Mouse (Mus musculus) intestine, postnatal 0 days (tissue): ENCODE measurements around the gene Armh2. TPM values are rescaled to one million over a fixed set of nuclear protein-coding genes. Genes with fewer than 3 reads are reported as not detected.

Experiments
- ATAC-seq: fragments of 200-750 bp; cut with Nextera tagmentation; 2 replicates; pipeline ENCODE4 v1.8.0; 2017; ENCODE audit warnings: mild to moderate bottlenecking, moderate TSS enrichment, moderate library complexity
- H3K27ac ChIP-seq: fragments of 300-500 bp; sonication (generic); 2 replicates; pipeline ENCODE4 v1.5.1; 2014; ENCODE audit warnings: mild to moderate bottlenecking, low read depth, low read length, moderate library complexity
- H3K27me3 ChIP-seq: fragments of 300-500 bp; sonication (generic); replicated peaks from 2 replicates; pipeline ENCODE4 v1.6.1; 2014; ENCODE audit warnings: low read length, mixed read lengths; ENCODE audit not compliant: control insufficient read depth, insufficient read depth
- H3K36me3 ChIP-seq: fragments of 300-500 bp; sonication (generic); 2 replicates; pipeline ENCODE4 v1.6.1; 2014; ENCODE audit warnings: mild to moderate bottlenecking, moderate library complexity; ENCODE audit not compliant: control insufficient read depth, insufficient read depth
- H3K4me1 ChIP-seq: fragments of 300-500 bp; sonication (generic); replicated peaks from 2 replicates; pipeline ENCODE4 v1.6.1; 2014; ENCODE audit warnings: antibody characterized with exemption, low read length, mixed read lengths; ENCODE audit not compliant: control insufficient read depth, insufficient read depth
- H3K4me2 ChIP-seq: fragments of 300-500 bp; sonication (generic); replicated peaks from 2 replicates; pipeline ENCODE4 v1.6.1; 2014; ENCODE audit warnings: low read depth, mild to moderate bottlenecking, moderate library complexity
- H3K4me3 ChIP-seq: fragments of 300-500 bp; sonication (generic); 2 replicates; pipeline ENCODE4 v1.5.1; 2014; ENCODE audit warnings: low read depth, low read length
- H3K9ac ChIP-seq: fragments of 300-500 bp; sonication (generic); 2 replicates; pipeline ENCODE4 v1.6.1; 2014; ENCODE audit warnings: mild to moderate bottlenecking, low read depth, low read length
- H3K9me3 ChIP-seq: fragments of 300-500 bp; sonication (generic); 2 replicates; pipeline ENCODE4 v1.6.1; 2016; ENCODE audit warnings: mixed run types; ENCODE audit not compliant: control insufficient read depth
- CTCF ChIP-seq: sonication (generic); IDR thresholded peaks from 2 replicates; pipeline ENCODE4 v1.5.1; 2016; ENCODE audit warnings: low read depth, mild to moderate bottlenecking, control low read depth, antibody characterized with exemption, moderate library complexity
- WGBS: fragments of 180-500 bp; shearing (Covaris S2); extraction: QIAGEN DNeasy Blood & Tissue Kit; methylation state at CpG from one replicate; pipeline ENCODE4 v1.1.7; 2014; 5-methylcytosine and 5-hydroxymethylcytosine counted together
- polyA plus RNA-seq: library from polyadenylated mRNA; unstranded; fragments of >200 nt; fragmentation: Nextera tagmentation; extraction: Ambion mirVana; gene quantifications from 2 replicates; pipeline ENCODE4 v1.2.1, GENCODE M21; 2015

Gene Armh2
- polyA plus RNA-seq, 1 experiment from 2014 or later: not detected

GRCm38 (mm10) chr13:24721502-24721901 lies 19.5 kb upstream of the Armh2 start:
- no peak overlapping the region for H3K4me3 ChIP-seq
- TF ChIP-seq CTCF: no peak
- 0 out of 2 replicates have a peak, but pooled peaks cover 3% of the 10 kb centered on the region for H3K9me3 ChIP-seq
- H3K4me2 ChIP-seq: no peak overlapping the region
- no peaks in the 10 kb centered on the region for H3K4me1 ChIP-seq
- no peak overlapping the region for H3K27ac ChIP-seq
- H3K9ac ChIP-seq: no peak overlapping the region
- 72% methylated on average over 10 of the region's 10 CpGs for WGBS
- no peaks in the 10 kb centered on the region for H3K36me3 ChIP-seq
- H3K27me3 ChIP-seq: no peaks in the 10 kb centered on the region
- no peak for ATAC-seq

- ATAC-seq: no peak
- Histone ChIP-seq H3K4me2 (no peak overlapping the region), H3K9ac (no peak overlapping the region), H3K27me3 (no peaks in the 10 kb centered on the region), H3K9me3 (0 out of 2 replicates have a peak, but pooled peaks cover under 1% of the 10 kb centered on the region), H3K36me3 (no peaks in the 10 kb centered on the region), H3K4me1 (no peaks in the 10 kb centered on the region), H3K27ac (no peak overlapping the region), H3K4me3 (no peak overlapping the region)
- TF ChIP-seq CTCF: no peak
- 68% methylated on average over 8 of the region's 8 CpGs for whole genome bisulfite sequencing
These were observed 17.2 kb upstream of the Armh2 start for GRCm38 (mm10) chr13:24723699-24724394.

- H3K27me3 ChIP-seq: no peaks in the 10 kb centered on the region
- H3K4me3 ChIP-seq: no peak overlapping the region
- TF ChIP-seq CTCF: no peak
- H3K36me3 ChIP-seq: no peaks in the 10 kb centered on the region
- H3K9me3 ChIP-seq: no peaks in the 10 kb centered on the region
- no peak overlapping the region for H3K27ac ChIP-seq
- H3K4me1 ChIP-seq: no peaks in the 10 kb centered on the region
- ATAC-seq: no peak
- no peak overlapping the region for H3K4me2 ChIP-seq
- H3K9ac ChIP-seq: no peak overlapping the region
- 75% methylated on average over 4 of the region's 4 CpGs for WGBS
These were observed 16.7 kb upstream of the Armh2 start for GRCm38 (mm10) chr13:24724395-24724759.

- Histone ChIP-seq H3K4me3 (no peak overlapping the region), H3K9me3 (no peaks in the 10 kb centered on the region), H3K36me3 (no peaks in the 10 kb centered on the region), H3K4me1 (no peaks in the 10 kb centered on the region), H3K9ac (no peak overlapping the region), H3K4me2 (no peak overlapping the region), H3K27ac (no peak overlapping the region), H3K27me3 (no peaks in the 10 kb centered on the region)
- WGBS: 92% methylated on average over 5 of the region's 5 CpGs
- TF ChIP-seq CTCF: no peak
- ATAC-seq: no peak
These were observed 11.9 kb upstream of the Armh2 start for GRCm38 (mm10) chr13:24729128-24729527.

- H3K36me3 ChIP-seq: no peaks in the 10 kb centered on the region
- ATAC-seq: no peak
- H3K27ac ChIP-seq: no peak overlapping the region
- no peak overlapping the region for H3K9ac ChIP-seq
- H3K4me2 ChIP-seq: no peak overlapping the region
- H3K4me3 ChIP-seq: no peak overlapping the region
- H3K27me3 ChIP-seq: no peaks in the 10 kb centered on the region
- no peaks in the 10 kb centered on the region for H3K4me1 ChIP-seq
- no peak for TF ChIP-seq CTCF
- 80% methylated on average over 5 of the region's 5 CpGs for WGBS
- H3K9me3 ChIP-seq: no peaks in the 10 kb centered on the region
These were observed 6.5 kb upstream of the Armh2 start for GRCm38 (mm10) chr13:24734502-24734901.

- H3K4me1 ChIP-seq: no peaks in the 10 kb centered on the region
- H3K36me3 ChIP-seq: no peaks in the 10 kb centered on the region
- H3K4me2 ChIP-seq: no peak overlapping the region
- WGBS: 43% methylated on average over 6 of the region's 6 CpGs
- H3K4me3 ChIP-seq: no peak overlapping the region
- H3K27me3 ChIP-seq: no peaks in the 10 kb centered on the region
- no peak overlapping the region for H3K9ac ChIP-seq
- H3K27ac ChIP-seq: no peak overlapping the region
- TF ChIP-seq CTCF: no peak
- H3K9me3 ChIP-seq: no peaks in the 10 kb centered on the region
- ATAC-seq: peak; percentile 77
These were observed 5.4 kb upstream of the Armh2 start for GRCm38 (mm10) chr13:24735608-24736131.
